Mouse (Mus musculus): ENCODE measurements around the gene Rab7b. TPM values are rescaled to one million over a fixed set of nuclear protein-coding genes. Genes with fewer than 3 reads are reported as not detected.

The Rab7b gene
- polyA plus RNA-seq, 1 experiment: 3.1 TPM

GRCm38 (mm10) chr1:131751891-131752311, 63.4 kb downstream of the Rab7b start:
- H3K9me3 ChIP-seq (replicated peaks; ENCODE audit: control insufficient read depth, insufficient read depth, low read length, poor library complexity, severe bottlenecking): no peaks in the 10 kb centered on the region
- peaks cover 9% of the 10 kb centered on the region for H3K4me1 ChIP-seq (ENCODE audit: control insufficient read depth, insufficient read depth, low read length)
- no peak for TF ChIP-seq CTCF (IDR thresholded peaks at IDR 0.05; ENCODE audit: low read depth, low read length)
- TF ChIP-seq EP300 (IDR thresholded peaks at IDR 0.05; ENCODE audit: insufficient read depth, low read depth, low read length): no peak
- TF ChIP-seq POLR2A (IDR thresholded peaks at IDR 0.05; ENCODE audit: insufficient read depth, low read length): no peak
- no peak overlapping the region for H3K27ac ChIP-seq (ENCODE audit: insufficient read depth, low read length)
- H3K4me3 ChIP-seq (ENCODE audit: low read depth, low read length): no peak overlapping the region
- H3K9ac ChIP-seq (ENCODE audit: low read depth, poor library complexity, severe bottlenecking): no peak overlapping the region
- H3K36me3 ChIP-seq (ENCODE audit: control insufficient read depth, insufficient read depth, low read length, poor library complexity, severe bottlenecking): no peaks in the 10 kb centered on the region
- no peaks in the 10 kb centered on the region for H3K27me3 ChIP-seq (ENCODE audit: control insufficient read depth, insufficient read depth, low read length, poor library complexity, severe bottlenecking)

- H3K36me3 ChIP-seq (ENCODE audit: control insufficient read depth, insufficient read depth, low read length, poor library complexity, severe bottlenecking): no peaks in the 10 kb centered on the region
- H3K9ac ChIP-seq (ENCODE audit: low read depth, poor library complexity, severe bottlenecking): no peak overlapping the region
- no peaks in the 10 kb centered on the region for H3K27me3 ChIP-seq (ENCODE audit: control insufficient read depth, insufficient read depth, low read length, poor library complexity, severe bottlenecking)
- H3K4me3 ChIP-seq (ENCODE audit: low read depth, low read length): no peak overlapping the region
- H3K9me3 ChIP-seq (replicated peaks; ENCODE audit: control insufficient read depth, insufficient read depth, low read length, poor library complexity, severe bottlenecking): no peaks in the 10 kb centered on the region
- no peaks in the 10 kb centered on the region for H3K4me1 ChIP-seq (ENCODE audit: control insufficient read depth, insufficient read depth, low read length)
- H3K27ac ChIP-seq (ENCODE audit: insufficient read depth, low read length): no peak overlapping the region
- TF ChIP-seq POLR2A (IDR thresholded peaks at IDR 0.05; ENCODE audit: insufficient read depth, low read length): no peak
- TF ChIP-seq EP300 (IDR thresholded peaks at IDR 0.05; ENCODE audit: insufficient read depth, low read depth, low read length): no peak
- no peak for TF ChIP-seq CTCF (IDR thresholded peaks at IDR 0.05; ENCODE audit: low read depth, low read length)
Observed at GRCm38 (mm10) chr1:131754212-131754829, 65.8 kb downstream of the Rab7b start.

GRCm38 (mm10) chr1:131754916-131755315, 66.4 kb downstream of the Rab7b start:
- H3K4me3 ChIP-seq (ENCODE audit: low read depth, low read length): no peak overlapping the region
- no peak overlapping the region for H3K27ac ChIP-seq (ENCODE audit: insufficient read depth, low read length)
- no peak overlapping the region for H3K9ac ChIP-seq (ENCODE audit: low read depth, poor library complexity, severe bottlenecking)
- H3K27me3 ChIP-seq (ENCODE audit: control insufficient read depth, insufficient read depth, low read length, poor library complexity, severe bottlenecking): no peaks in the 10 kb centered on the region
- TF ChIP-seq EP300 (IDR thresholded peaks at IDR 0.05; ENCODE audit: insufficient read depth, low read depth, low read length) (no peak), POLR2A (IDR thresholded peaks at IDR 0.05; ENCODE audit: insufficient read depth, low read length) (no peak), CTCF (IDR thresholded peaks at IDR 0.05; ENCODE audit: low read depth, low read length) (no peak)
- no peaks in the 10 kb centered on the region for H3K9me3 ChIP-seq (replicated peaks; ENCODE audit: control insufficient read depth, insufficient read depth, low read length, poor library complexity, severe bottlenecking)
- H3K4me1 ChIP-seq (ENCODE audit: control insufficient read depth, insufficient read depth, low read length): no peaks in the 10 kb centered on the region
- H3K36me3 ChIP-seq (ENCODE audit: control insufficient read depth, insufficient read depth, low read length, poor library complexity, severe bottlenecking): no peaks in the 10 kb centered on the region

- Histone ChIP-seq H3K4me3 (ENCODE audit: low read depth, low read length) (no peak overlapping the region), H3K27me3 (ENCODE audit: control insufficient read depth, insufficient read depth, low read length, poor library complexity, severe bottlenecking) (no peaks in the 10 kb centered on the region), H3K9me3 (replicated peaks; ENCODE audit: control insufficient read depth, insufficient read depth, low read length, poor library complexity, severe bottlenecking) (no peaks in the 10 kb centered on the region), H3K4me1 (ENCODE audit: control insufficient read depth, insufficient read depth, low read length) (no peaks in the 10 kb centered on the region), H3K9ac (ENCODE audit: low read depth, poor library complexity, severe bottlenecking) (no peak overlapping the region), H3K36me3 (ENCODE audit: control insufficient read depth, insufficient read depth, low read length, poor library complexity, severe bottlenecking) (no peaks in the 10 kb centered on the region), H3K27ac (ENCODE audit: insufficient read depth, low read length) (no peak overlapping the region)
- no peak for TF ChIP-seq CTCF (IDR thresholded peaks at IDR 0.05; ENCODE audit: low read depth, low read length)
- TF ChIP-seq POLR2A (IDR thresholded peaks at IDR 0.05; ENCODE audit: insufficient read depth, low read length): no peak
- no peak for TF ChIP-seq EP300 (IDR thresholded peaks at IDR 0.05; ENCODE audit: insufficient read depth, low read depth, low read length)
Observed at GRCm38 (mm10) chr1:131757211-131757610, 68.7 kb downstream of the Rab7b start.

- Histone ChIP-seq H3K36me3 (ENCODE audit: control insufficient read depth, insufficient read depth, low read length, poor library complexity, severe bottlenecking) (no peaks in the 10 kb centered on the region), H3K4me1 (ENCODE audit: control insufficient read depth, insufficient read depth, low read length) (no peaks in the 10 kb centered on the region), H3K27me3 (ENCODE audit: control insufficient read depth, insufficient read depth, low read length, poor library complexity, severe bottlenecking) (no peaks in the 10 kb centered on the region), H3K9ac (ENCODE audit: low read depth, poor library complexity, severe bottlenecking) (no peak overlapping the region), H3K27ac (ENCODE audit: insufficient read depth, low read length) (no peak overlapping the region), H3K4me3 (ENCODE audit: low read depth, low read length) (no peak overlapping the region), H3K9me3 (replicated peaks; ENCODE audit: control insufficient read depth, insufficient read depth, low read length, poor library complexity, severe bottlenecking) (no peaks in the 10 kb centered on the region)
- TF ChIP-seq EP300 (IDR thresholded peaks at IDR 0.05; ENCODE audit: insufficient read depth, low read depth, low read length) (no peak), CTCF (IDR thresholded peaks at IDR 0.05; ENCODE audit: low read depth, low read length) (no peak), POLR2A (IDR thresholded peaks at IDR 0.05; ENCODE audit: insufficient read depth, low read length) (no peak)
Observed at GRCm38 (mm10) chr1:131758796-131759195, 70.3 kb downstream of the Rab7b start.

GRCm38 (mm10) chr1:131759667-131760427, 71.4 kb downstream of the Rab7b start:
- TF ChIP-seq POLR2A (IDR thresholded peaks at IDR 0.05; ENCODE audit: insufficient read depth, low read length): no peak
- TF ChIP-seq CTCF (IDR thresholded peaks at IDR 0.05; ENCODE audit: low read depth, low read length): no peak
- TF ChIP-seq EP300 (IDR thresholded peaks at IDR 0.05; ENCODE audit: insufficient read depth, low read depth, low read length): no peak
- Histone ChIP-seq H3K36me3 (ENCODE audit: control insufficient read depth, insufficient read depth, low read length, poor library complexity, severe bottlenecking) (no peaks in the 10 kb centered on the region), H3K27me3 (ENCODE audit: control insufficient read depth, insufficient read depth, low read length, poor library complexity, severe bottlenecking) (no peaks in the 10 kb centered on the region), H3K27ac (ENCODE audit: insufficient read depth, low read length) (no peak overlapping the region), H3K9ac (ENCODE audit: low read depth, poor library complexity, severe bottlenecking) (no peak overlapping the region), H3K4me1 (ENCODE audit: control insufficient read depth, insufficient read depth, low read length) (no peaks in the 10 kb centered on the region), H3K9me3 (replicated peaks; ENCODE audit: control insufficient read depth, insufficient read depth, low read length, poor library complexity, severe bottlenecking) (no peaks in the 10 kb centered on the region), H3K4me3 (ENCODE audit: low read depth, low read length) (no peak overlapping the region)
